Mouse (Mus musculus) embryonic fibroblast, embryonic 13.5 days (primary cell): ENCODE results near the gene Ndel1. TPM values are rescaled to one million over a fixed set of nuclear protein-coding genes. Genes with fewer than 3 reads are reported as not detected.
A peak's percentile ranks its signal among the peaks of the same experiment; 100 is the strongest.

Experiments used
- H3K27ac ChIP-seq: 2 replicates; pipeline ENCODE4 v1.5.1; 2012; ENCODE audit warnings: low read length, control low read depth, inconsistent platforms; ENCODE audit not compliant: insufficient read depth
- H3K4me1 ChIP-seq: 2 replicates; pipeline ENCODE4 v1.6.1; 2011; ENCODE audit warnings: low read length; ENCODE audit not compliant: control insufficient read depth, insufficient read depth
- H3K4me3 ChIP-seq: 2 replicates; pipeline ENCODE4 v1.5.1; 2011; ENCODE audit warnings: mild to moderate bottlenecking, control low read depth, low read length; ENCODE audit not compliant: insufficient read depth
- CTCF ChIP-seq: IDR thresholded peaks from 2 replicates; pipeline ENCODE4 v1.5.1; 2011; ENCODE audit warnings: mild to moderate bottlenecking, control low read depth, low read length, moderate library complexity, borderline replicate concordance; ENCODE audit not compliant: insufficient read depth
- POLR2A ChIP-seq: IDR thresholded peaks from 2 replicates; pipeline ENCODE4 v1.6.1; 2011; ENCODE audit warnings: low read depth, mild to moderate bottlenecking, control low read depth, low read length, moderate library complexity
- polyA plus RNA-seq: library from polyadenylated mRNA; stranded (reverse); fragments of >200 nt; gene quantifications from 2 replicates; pipeline ENCODE4 v1.2.4, GENCODE M21; 2011; ENCODE audit warnings: low read depth; ENCODE audit not compliant: missing spikeins, insufficient read length

The Ndel1 gene
- polyA plus RNA-seq, 1 experiment: 122 TPM

- Histone ChIP-seq H3K4me1 (no peaks in the 10 kb centered on the region), H3K27ac (no peak overlapping the region), H3K4me3 (no peak overlapping the region)
- no peak for TF ChIP-seq CTCF
- no peak for TF ChIP-seq POLR2A
These were observed 10.4 kb upstream of the Ndel1 start for GRCm38 (mm10) chr11:68882107-68882506.

DNA sequence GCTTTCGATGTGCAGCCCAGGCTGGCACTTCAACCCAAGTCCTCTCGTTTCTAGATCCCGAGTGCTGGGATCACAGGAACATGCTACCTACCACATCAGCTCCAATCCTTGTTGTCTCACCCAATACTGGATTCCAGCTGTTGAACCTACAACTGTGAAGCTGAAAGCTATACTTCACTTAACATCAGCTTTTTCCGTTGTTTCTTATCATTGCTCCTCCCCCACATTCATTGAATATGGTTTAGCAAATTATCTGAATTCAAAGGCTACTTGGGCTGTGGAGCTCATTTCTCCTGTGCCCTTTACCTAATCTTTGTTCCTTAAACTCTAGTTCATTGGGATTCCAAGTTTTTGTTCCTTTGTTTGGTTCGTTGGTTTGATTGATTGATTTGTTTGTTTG is 7.2 kb upstream of the Ndel1 start:
- Histone ChIP-seq H3K4me1 (no peaks in the 10 kb centered on the region), H3K27ac (no peak overlapping the region), H3K4me3 (no peak overlapping the region)
- TF ChIP-seq POLR2A: no peak
- TF ChIP-seq CTCF: no peak

GRCm38 (mm10) chr11:68874841-68875240 is 3.2 kb upstream of the Ndel1 start:
- no peak overlapping the region for H3K4me3 ChIP-seq
- no peak overlapping the region for H3K27ac ChIP-seq
- peak; percentile 39; the same call in 1 of the 2 replicates for TF ChIP-seq CTCF
- TF ChIP-seq POLR2A: no peak
- H3K4me1 ChIP-seq: no peaks in the 10 kb centered on the region

GRCm38 (mm10) chr11:68871277-68871676 is 381 bp downstream of the Ndel1 start:
- no peaks in the 10 kb centered on the region for H3K4me1 ChIP-seq
- no peak for TF ChIP-seq POLR2A
- TF ChIP-seq CTCF: no peak
- no peak overlapping the region for H3K4me3 ChIP-seq
- H3K27ac ChIP-seq: no peak overlapping the region

GRCm38 (mm10) chr11:68864544-68865189 is 7.0 kb downstream of the Ndel1 start:
- no peak for TF ChIP-seq POLR2A
- no peak for TF ChIP-seq CTCF
- Histone ChIP-seq H3K4me3 (no peak overlapping the region), H3K4me1 (no peaks in the 10 kb centered on the region), H3K27ac (peak overlapping the region; percentile 34; the same call in 1 of the 2 replicates)

DNA sequence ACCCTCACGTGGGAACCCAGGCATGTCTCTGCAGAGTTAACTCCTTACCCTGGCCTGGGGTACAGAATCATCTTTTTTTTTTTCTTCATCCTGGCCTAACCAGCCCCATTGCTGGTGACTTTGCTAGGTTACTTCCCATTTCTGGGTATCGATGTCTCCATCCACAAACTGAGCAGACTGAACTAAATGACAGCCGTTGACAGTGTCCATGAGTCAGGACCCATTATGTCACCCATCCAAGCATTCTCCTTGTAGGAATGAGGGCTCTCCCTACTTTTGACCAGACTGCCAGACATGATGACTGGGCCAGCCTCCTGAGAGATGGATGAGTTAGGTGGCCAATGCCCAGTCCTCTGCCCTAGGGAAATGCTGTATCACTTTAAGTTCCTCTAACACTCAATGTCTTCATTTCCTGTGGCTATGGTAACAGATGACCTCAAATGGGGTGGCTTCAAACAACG is 8.0 kb downstream of the Ndel1 start:
- H3K4me1 ChIP-seq: no peaks in the 10 kb centered on the region
- TF ChIP-seq CTCF: no peak
- no peak for TF ChIP-seq POLR2A
- no peak overlapping the region for H3K4me3 ChIP-seq
- H3K27ac ChIP-seq: no peak overlapping the region

GRCm38 (mm10) chr11:68862260-68862659 is 9.4 kb downstream of the Ndel1 start:
- TF ChIP-seq POLR2A (no peak), CTCF (no peak)
- no peak overlapping the region for H3K4me3 ChIP-seq
- H3K27ac ChIP-seq: no peak overlapping the region
- H3K4me1 ChIP-seq: no peaks in the 10 kb centered on the region

GRCm38 (mm10) chr11:68859943-68860593 is 11.6 kb downstream of the Ndel1 start:
- no peaks in the 10 kb centered on the region for H3K4me1 ChIP-seq

GRCm38 (mm10) chr11:68857329-68857728 is 14.3 kb downstream of the Ndel1 start:
- Histone ChIP-seq H3K4me1 (peaks cover 7% of the 10 kb centered on the region; the same call in 1 of the 2 replicates), H3K4me3 (no peak overlapping the region), H3K27ac (no peak overlapping the region)
- TF ChIP-seq CTCF (no peak), POLR2A (no peak)

More at GRCm38 (mm10) chr11:68859943-68860593, 11.6 kb downstream of the Ndel1 start:
- Histone ChIP-seq H3K27ac (no peak overlapping the region), H3K4me3 (no peak overlapping the region)
- TF ChIP-seq POLR2A (no peak), CTCF (no peak)

- no peak overlapping the region for H3K27ac ChIP-seq
- no peak overlapping the region for H3K4me3 ChIP-seq
- no peak for TF ChIP-seq POLR2A
- TF ChIP-seq CTCF: no peak
- H3K4me1 ChIP-seq: peaks cover 9% of the 10 kb centered on the region; the same call in 1 of the 2 replicates
These were observed 17.0 kb downstream of the Ndel1 start for GRCm38 (mm10) chr11:68854621-68855020.

DNA sequence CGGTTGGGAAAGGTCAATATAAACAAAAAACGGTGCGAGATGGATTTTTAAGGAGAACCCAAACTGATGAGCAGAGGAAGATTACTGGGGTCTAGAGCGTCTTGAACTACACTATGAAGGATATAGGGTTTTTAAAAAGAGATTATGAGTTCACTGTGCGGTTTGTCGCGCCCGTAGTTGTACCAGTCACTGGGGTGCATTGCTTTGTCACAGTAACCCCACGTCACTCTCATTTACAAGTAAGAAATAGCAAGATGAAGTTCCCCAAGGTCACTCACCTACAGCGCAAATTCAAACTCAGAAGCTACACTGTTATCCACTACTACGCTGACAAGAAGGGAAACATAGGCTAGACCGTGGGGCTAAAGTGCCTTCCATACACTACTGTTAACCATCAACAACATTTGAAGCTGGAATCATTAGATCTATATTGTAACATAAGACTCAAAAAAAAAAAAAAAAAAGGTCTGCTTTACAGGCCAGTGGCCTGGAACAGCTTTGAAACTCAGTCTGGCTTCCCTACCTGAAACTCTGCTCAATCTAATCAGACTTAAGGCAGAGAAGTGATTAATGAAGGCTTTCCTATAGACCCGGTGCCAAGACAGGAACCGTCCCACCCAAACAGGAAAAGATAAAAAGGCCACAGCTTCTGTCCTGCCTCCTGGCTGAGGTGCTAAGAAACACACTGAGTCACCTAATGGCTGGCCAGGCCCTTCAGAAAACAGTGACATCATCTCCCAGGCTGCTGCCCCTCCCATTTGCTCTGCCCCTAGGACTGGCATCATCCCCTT is 17.9 kb downstream of the Ndel1 start:
- Histone ChIP-seq H3K4me1 (peaks cover 9% of the 10 kb centered on the region; the same call in 1 of the 2 replicates), H3K27ac (peak overlapping the region; percentile 41), H3K4me3 (peak overlapping the region; percentile 46)
- TF ChIP-seq POLR2A (no peak; the same call in 1 of the 2 replicates), CTCF (no peak)
